Mouse (Mus musculus) brain, embryonic 14.5 days (tissue): ENCODE data around the gene Tut1.

Experiments used
- CTCF ChIP-seq: fragments of 200-500 bp; IDR thresholded peaks from 2 replicates; pipeline ENCODE4 v1.5.1; 2012; ENCODE audit warnings: inconsistent platforms, mild to moderate bottlenecking, moderate library complexity, borderline replicate concordance; ENCODE audit not compliant: insufficient read depth, insufficient read length; ENCODE audit errors: extremely low read depth
- POLR2A ChIP-seq: fragments of 200-500 bp; IDR thresholded peaks from 2 replicates; pipeline ENCODE4 v1.6.1; 2012; ENCODE audit warnings: mild to moderate bottlenecking, inconsistent platforms, borderline replicate concordance; ENCODE audit not compliant: poor library complexity, insufficient read depth, insufficient read length, severe bottlenecking; ENCODE audit errors: extremely low read depth

DNA sequence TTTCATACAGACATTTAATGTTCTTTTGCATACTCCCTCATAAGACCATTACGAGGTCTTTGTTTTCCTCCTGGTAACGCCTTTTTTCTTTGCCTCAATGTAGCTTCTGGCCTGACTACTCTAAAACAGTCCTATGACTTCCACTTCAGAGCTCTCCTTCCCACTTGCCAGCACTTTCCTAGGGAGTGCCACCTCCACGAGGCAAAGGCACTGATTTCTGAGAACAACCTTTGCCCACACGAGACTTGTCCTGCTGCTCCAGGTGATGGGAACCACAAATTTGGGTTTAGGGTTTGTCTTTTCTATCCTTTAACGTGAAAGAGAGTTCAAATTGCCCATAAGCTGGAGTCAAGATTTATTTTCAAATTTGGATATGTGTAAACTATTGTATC lies 12.5 kb downstream of the Tut1 start:
- no peak for TF ChIP-seq CTCF
- no peak for TF ChIP-seq POLR2A
